Mouse (Mus musculus) adrenal gland, adult (tissue): ENCODE results near the gene Camsap3.

Experiments used
- DNase-seq, 2 experiments: peaks; one replicate each; pipeline ENCODE4 v3.0.0; 2022 to 2023; ENCODE audit warnings: low spot score in 1 of 2; ENCODE audit not compliant: inconsistent age in 2 of 2

The Camsap3 gene

DNA sequence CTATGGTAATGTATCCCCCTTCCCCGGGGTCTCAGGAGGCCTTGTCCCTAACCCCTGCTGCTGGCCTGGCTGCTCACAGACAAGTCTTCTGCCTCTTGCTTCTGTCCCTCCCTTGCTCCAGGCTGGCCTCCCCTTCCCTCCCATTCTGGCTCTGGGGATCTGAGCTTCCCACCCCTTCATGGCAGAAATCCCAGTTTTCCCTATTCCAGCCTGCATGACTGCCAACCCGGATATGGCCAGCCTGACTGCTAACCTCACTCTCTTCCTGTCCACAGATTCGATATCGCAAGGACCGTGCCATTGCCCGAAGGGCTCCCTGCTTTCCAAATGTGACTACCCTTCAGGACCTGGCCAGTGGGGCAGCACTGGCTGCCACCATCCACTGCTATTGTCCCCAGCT is 13.3 kb downstream of the Camsap3 start:
- DNase-seq = no peak

DNA sequence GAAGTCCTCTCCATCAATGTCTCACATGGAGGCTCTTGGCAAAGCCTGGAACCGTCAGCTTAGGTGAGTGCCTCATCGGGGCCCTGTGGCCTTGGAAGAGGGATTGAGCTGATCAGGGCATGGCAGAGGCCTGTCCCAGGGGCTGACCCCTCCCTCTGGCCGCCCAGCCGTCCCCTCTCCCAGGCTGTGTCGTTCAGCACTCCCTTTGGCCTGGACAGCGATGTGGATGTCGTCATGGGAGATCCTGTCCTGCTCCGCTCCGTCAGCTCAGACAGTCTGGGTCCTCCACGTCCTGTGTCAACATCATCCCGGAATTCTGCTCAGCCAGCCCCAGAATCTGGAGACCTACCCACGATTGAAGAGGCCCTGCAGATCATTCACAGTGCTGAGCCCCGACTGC is 16.3 kb downstream of the Camsap3 start:
- DNase-seq = no peak

GRCm38 (mm10) chr8:3606593-3606992 is 19.5 kb downstream of the Camsap3 start:
- DNase-seq = peak; percentile 41 to 58

- no peak for DNase-seq
These were observed 20.7 kb downstream of the Camsap3 start for GRCm38 (mm10) chr8:3607822-3608221.

GRCm38 (mm10) chr8:3609046-3609815 is 22.1 kb downstream of the Camsap3 start:
- DNase-seq = peak in 1 of 2 experiments; percentile 72

GRCm38 (mm10) chr8:3609816-3610150 is 22.7 kb downstream of the Camsap3 start:
- no peak for DNase-seq

DNA sequence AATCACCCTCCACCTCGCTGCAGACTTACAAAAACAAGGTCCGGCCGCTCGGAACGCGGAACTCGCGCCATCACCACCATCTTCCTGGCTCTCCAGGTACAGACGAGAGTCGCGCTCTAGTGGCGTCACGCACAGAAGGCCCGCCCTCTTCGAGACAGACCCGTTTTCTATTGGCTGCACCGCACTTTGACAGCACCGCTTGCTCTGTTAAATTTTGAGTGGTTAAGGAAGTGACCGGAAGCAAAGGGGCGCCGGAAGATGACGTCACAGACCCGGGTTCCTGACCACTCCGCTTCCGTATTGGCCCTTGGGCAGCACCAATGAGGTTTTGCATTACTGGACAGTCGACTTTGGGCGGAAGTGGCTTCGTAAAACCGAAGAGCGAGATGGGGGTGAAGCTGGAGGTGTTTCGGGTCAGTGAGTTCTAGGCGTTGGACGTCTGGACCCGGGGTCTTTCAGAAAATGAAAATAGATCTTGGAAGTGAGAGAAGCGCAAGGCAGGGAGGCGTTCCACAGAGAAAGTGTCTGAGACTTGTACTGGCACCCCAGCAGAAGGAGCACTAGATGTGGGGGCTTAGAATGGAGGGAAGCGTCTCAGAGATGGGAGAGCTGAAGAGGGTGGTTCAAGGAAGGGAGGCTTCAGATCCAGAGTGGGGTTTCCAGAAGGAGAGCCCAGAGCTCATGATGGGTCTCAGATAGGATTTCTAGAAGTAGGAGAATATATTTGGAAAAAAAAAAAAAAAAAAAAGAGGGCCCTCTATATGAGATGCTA is 34.3 kb downstream of the Camsap3 start, which contains the start of the genes Xab2 and Pet100:
TSS of gene Xab2 (minus strand) at position 118 of the 772 bp plus-strand sequence.
TSS of gene Pet100 (plus strand) at position 350 of the 772 bp plus-strand sequence.
- DNase-seq = peak; percentile 99

DNA sequence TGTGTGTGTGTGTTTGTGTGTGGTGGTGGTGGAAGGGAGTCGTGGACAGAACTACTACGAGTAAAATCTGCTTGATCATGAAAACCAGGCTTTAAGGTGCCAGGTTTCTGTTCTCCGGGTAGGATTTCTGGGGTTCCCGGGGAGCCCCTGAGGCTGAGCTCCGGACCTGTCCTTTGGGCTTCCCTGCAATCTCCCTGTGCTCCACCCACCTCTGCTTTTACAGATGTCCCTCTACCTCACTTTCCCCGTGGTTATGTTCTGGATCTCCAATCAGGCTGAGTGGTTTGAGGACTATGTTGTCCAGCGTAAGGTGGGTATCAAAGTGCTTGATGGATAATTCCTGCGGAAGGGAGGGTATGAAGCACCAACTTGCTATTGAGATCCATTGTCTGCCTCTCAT is 35.0 kb downstream of the Camsap3 start:
- no peak for DNase-seq

DNA sequence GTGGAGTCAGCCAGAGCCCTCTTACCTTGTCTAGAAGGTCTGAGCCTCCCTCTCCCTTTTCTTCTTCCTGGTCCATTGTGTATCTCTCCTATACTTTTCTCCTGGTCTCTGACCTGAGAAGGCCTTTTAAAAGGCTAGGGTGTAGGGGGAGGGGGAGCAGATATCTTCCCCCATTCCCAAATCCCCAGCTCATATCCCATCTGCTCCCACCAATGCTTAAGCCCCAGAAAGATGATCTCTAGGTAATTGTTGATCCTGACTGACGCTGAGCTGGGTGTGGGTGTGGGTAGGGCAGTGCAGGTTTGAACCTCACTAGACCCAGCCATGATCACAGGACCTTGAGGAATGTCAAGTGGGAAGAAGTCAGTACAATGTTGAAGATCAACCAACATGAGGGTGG is 38.4 kb downstream of the Camsap3 start, which contains the start of gene Pcp2:
TSS of gene Pcp2 (minus strand) at position 101 of the 400 bp plus-strand sequence.
- DNase-seq = no peak

- no peak for DNase-seq
These were observed 39.9 kb downstream of the Camsap3 start for GRCm38 (mm10) chr8:3626971-3627370.

- DNase-seq = no peak
These were observed 40.9 kb downstream of the Camsap3 start for GRCm38 (mm10) chr8:3628014-3628413.

DNA sequence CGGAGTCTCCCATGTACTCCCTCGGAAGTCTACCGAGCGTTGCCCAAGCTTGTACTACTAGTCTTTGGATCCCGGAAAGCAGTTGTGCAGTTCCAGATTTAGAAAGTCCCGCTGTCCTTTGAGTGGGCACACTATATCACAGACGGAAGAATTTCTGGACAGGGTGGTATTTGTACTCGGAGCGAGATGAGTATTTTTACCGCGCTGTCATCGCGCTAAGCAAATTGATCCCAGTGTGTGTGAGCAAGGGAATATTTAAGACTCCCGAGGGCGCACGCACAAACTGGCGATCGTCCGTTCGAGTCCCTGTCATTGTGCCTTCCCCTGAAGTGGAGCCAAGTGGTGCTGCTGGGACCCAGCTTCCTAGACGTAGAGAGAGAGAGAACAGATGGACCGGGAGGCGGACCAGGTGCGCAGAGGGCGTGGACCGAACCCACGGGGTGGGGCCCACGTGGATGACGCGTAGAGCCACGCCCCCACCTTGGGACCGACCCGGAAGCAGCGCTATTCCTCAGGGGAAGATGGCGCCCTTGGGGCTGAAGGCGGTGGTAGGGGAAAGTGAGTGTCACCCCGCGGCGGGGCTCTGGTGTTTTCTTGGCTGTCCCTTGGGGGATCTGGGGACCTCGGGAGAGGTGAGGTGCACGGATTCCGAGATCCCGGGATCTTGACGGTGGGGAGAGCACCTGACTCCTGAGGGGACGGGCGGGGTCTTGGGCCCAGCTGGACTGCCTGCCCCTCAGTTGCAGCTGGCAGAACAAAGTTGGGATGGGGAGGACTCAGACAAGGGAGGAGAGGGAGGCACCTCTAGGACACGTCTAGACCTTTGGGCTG is 43.8 kb downstream of the Camsap3 start, which contains the start of gene Stxbp2:
TSS of gene Stxbp2 (plus strand) at position 309 of the 831 bp plus-strand sequence.
- peak; percentile 80 to 91 for DNase-seq

DNA sequence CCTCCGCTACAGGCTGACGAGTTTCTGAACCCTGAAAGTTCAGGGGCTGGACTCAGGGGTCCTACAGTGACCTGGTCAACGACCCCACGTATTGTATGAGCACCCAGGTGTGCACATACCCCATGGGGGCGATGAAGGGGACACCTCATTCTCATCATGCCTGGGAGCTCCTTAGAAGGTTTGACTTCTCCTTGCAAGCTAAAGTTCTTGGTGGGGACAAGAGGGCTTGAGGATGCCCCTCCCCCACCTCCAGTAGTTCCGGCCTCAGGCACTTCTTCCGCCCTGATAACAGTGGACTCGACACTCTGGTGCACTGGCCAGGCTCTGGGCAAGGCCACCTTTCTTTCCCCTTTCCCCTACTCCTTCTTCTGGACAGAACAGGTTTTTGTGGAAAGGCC is 44.4 kb downstream of the Camsap3 start:
- DNase-seq = no peak

- peak; percentile 50 to 83 for DNase-seq
These were observed 58.7 kb downstream of the Camsap3 start for GRCm38 (mm10) chr8:3645804-3646203.

GRCm38 (mm10) chr8:3646824-3647531 is 59.9 kb downstream of the Camsap3 start:
- peak in 1 of 2 experiments; percentile 62 for DNase-seq

GRCm38 (mm10) chr8:3647561-3647960 is 60.5 kb downstream of the Camsap3 start:
- DNase-seq = no peak

DNA sequence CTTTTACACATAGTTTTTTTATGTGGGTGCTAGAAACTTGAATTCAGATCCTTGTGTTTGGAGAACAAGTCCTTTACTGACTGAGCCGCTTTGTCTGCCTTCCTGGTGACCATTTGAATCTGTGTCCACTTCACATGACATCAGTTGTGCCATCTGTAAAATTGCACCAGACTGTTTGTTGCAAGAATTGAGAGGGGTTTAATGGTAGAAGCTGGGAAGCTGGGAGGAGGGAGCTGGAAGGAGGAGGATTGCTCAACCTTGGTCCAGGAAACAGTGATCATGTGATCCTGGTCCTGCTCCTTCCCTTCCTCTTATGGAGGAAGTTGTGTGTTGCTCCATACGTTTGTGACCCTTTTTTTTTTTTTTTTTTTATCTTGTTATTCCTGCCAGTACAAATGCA is 61.2 kb downstream of the Camsap3 start:
- no peak for DNase-seq

DNA sequence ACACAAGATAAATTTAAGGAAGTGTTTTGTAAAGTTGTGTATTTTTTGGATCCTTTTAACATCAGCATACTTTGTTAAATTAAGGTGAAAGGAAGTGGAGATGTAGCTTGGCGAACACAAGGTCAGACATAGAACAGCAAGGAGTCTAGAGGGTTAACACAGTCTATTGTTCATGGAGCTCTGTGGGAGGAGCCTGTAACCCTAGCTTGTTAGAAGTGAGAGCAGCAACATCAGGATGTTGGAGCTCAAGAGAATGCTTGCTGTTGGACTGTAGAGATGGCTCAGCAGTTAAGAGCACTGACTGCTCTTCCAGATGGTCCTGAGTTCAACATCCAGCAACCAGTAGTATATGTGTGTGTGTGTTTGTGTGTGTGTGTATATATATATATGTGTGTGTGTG is 61.9 kb downstream of the Camsap3 start:
- no peak for DNase-seq

- no peak for DNase-seq
These were observed 65.8 kb downstream of the Camsap3 start for GRCm38 (mm10) chr8:3652845-3653244.

- no peak for DNase-seq
These were observed 67.8 kb downstream of the Camsap3 start for GRCm38 (mm10) chr8:3654726-3655508.
